Mouse (Mus musculus) splenic B cell, adult 2 months (primary cell): ENCODE data around the gene Pcnx.

ENCODE experiments used
- DNase-seq: peaks from one replicate; pipeline ENCODE4 v3.0.0-alpha.2; 2011; ENCODE audit warnings: low read depth, low spot score
- H3K27me3 ChIP-seq: 2 replicates; pipeline ENCODE4 v1.6.1; 2012; ENCODE audit warnings: mild to moderate bottlenecking, low read length, moderate library complexity, mixed read lengths; ENCODE audit not compliant: control insufficient read depth, poor library complexity, insufficient read depth, severe bottlenecking
- H3K36me3 ChIP-seq: 2 replicates; pipeline ENCODE4 v1.6.1; 2012; ENCODE audit warnings: mild to moderate bottlenecking, low read length, moderate library complexity, mixed read lengths; ENCODE audit not compliant: control insufficient read depth, poor library complexity, insufficient read depth, severe bottlenecking

The Pcnx gene

GRCm38 (mm10) chr12:81863949-81864348 is 4.1 kb downstream of the Pcnx start:
- Histone ChIP-seq H3K27me3 (no peaks in the 10 kb centered on the region), H3K36me3 (no peaks in the 10 kb centered on the region)
- no peak for DNase-seq

- Histone ChIP-seq H3K27me3 (no peaks in the 10 kb centered on the region), H3K36me3 (no peaks in the 10 kb centered on the region)
- DNase-seq = no peak
These were observed 5.4 kb downstream of the Pcnx start for GRCm38 (mm10) chr12:81865183-81865582.

GRCm38 (mm10) chr12:81867316-81867715 is 7.5 kb downstream of the Pcnx start:
- DNase-seq = no peak
- Histone ChIP-seq H3K36me3 (no peaks in the 10 kb centered on the region), H3K27me3 (no peaks in the 10 kb centered on the region)

GRCm38 (mm10) chr12:81869205-81869940 is 9.6 kb downstream of the Pcnx start:
- Histone ChIP-seq H3K36me3 (no peaks in the 10 kb centered on the region), H3K27me3 (no peaks in the 10 kb centered on the region)
- DNase-seq = no peak

- Histone ChIP-seq H3K36me3 (no peaks in the 10 kb centered on the region; the same call in 1 of the 2 replicates), H3K27me3 (no peaks in the 10 kb centered on the region)
- no peak for DNase-seq
These were observed 13.5 kb downstream of the Pcnx start for GRCm38 (mm10) chr12:81873345-81873744.

- Histone ChIP-seq H3K27me3 (no peaks in the 10 kb centered on the region), H3K36me3 (no peaks in the 10 kb centered on the region; the same call in 1 of the 2 replicates)
- no peak for DNase-seq
These were observed 20.3 kb downstream of the Pcnx start for GRCm38 (mm10) chr12:81880161-81880560.

GRCm38 (mm10) chr12:81883255-81884106 is 23.7 kb downstream of the Pcnx start:
- Histone ChIP-seq H3K36me3 (no peaks in the 10 kb centered on the region), H3K27me3 (no peaks in the 10 kb centered on the region)
- DNase-seq = peak; percentile 5

GRCm38 (mm10) chr12:81884107-81884398 is 24.2 kb downstream of the Pcnx start:
- no peak for DNase-seq
- no peaks in the 10 kb centered on the region for H3K27me3 ChIP-seq
- H3K36me3 ChIP-seq = no peaks in the 10 kb centered on the region

- no peak for DNase-seq
- Histone ChIP-seq H3K36me3 (no peaks in the 10 kb centered on the region), H3K27me3 (no peaks in the 10 kb centered on the region)
These were observed 25.2 kb downstream of the Pcnx start for GRCm38 (mm10) chr12:81884983-81885382.

GRCm38 (mm10) chr12:81885982-81886381 is 26.2 kb downstream of the Pcnx start:
- no peak for DNase-seq
- no peaks in the 10 kb centered on the region for H3K27me3 ChIP-seq
- no peaks in the 10 kb centered on the region for H3K36me3 ChIP-seq

- no peaks in the 10 kb centered on the region for H3K36me3 ChIP-seq
- no peak for DNase-seq
- no peaks in the 10 kb centered on the region for H3K27me3 ChIP-seq
These were observed 29.1 kb downstream of the Pcnx start for GRCm38 (mm10) chr12:81888954-81889353.

- DNase-seq = no peak
These were observed 32.1 kb downstream of the Pcnx start for GRCm38 (mm10) chr12:81891946-81892345.

GRCm38 (mm10) chr12:81894311-81894710 is 34.5 kb downstream of the Pcnx start:
- Histone ChIP-seq H3K27me3 (no peaks in the 10 kb centered on the region), H3K36me3 (0 out of 2 replicates have a peak, but pooled peaks cover 2% of the 10 kb centered on the region)
- DNase-seq = no peak

More at GRCm38 (mm10) chr12:81891946-81892345, 32.1 kb downstream of the Pcnx start:
- no peaks in the 10 kb centered on the region for H3K27me3 ChIP-seq
- H3K36me3 ChIP-seq = 0 out of 2 replicates have a peak, but pooled peaks cover 2% of the 10 kb centered on the region

GRCm38 (mm10) chr12:81895986-81896385 is 36.2 kb downstream of the Pcnx start:
- Histone ChIP-seq H3K27me3 (no peaks in the 10 kb centered on the region), H3K36me3 (0 out of 2 replicates have a peak, but pooled peaks cover 2% of the 10 kb centered on the region)
- DNase-seq = no peak

GRCm38 (mm10) chr12:81904456-81904855 is 44.6 kb downstream of the Pcnx start:
- no peak for DNase-seq
- H3K27me3 ChIP-seq = no peaks in the 10 kb centered on the region
- H3K36me3 ChIP-seq = peaks cover 2% of the 10 kb centered on the region; the same call in 1 of the 2 replicates
